Mouse (Mus musculus) lung, postnatal 25 days (tissue): ENCODE data around the gene Slc9a6.

Experiments used
- DNase-seq: peaks from one replicate; pipeline ENCODE4 v3.0.0; 2022; ENCODE audit warnings: low spot score

The Slc9a6 gene

GRCm38 (mm10) chrX:56609623-56610317 lies at the start of gene Slc9a6:
Gene Slc9a6 (plus strand): TSS chrX:56609757.
- peak; percentile 74 for DNase-seq

DNA sequence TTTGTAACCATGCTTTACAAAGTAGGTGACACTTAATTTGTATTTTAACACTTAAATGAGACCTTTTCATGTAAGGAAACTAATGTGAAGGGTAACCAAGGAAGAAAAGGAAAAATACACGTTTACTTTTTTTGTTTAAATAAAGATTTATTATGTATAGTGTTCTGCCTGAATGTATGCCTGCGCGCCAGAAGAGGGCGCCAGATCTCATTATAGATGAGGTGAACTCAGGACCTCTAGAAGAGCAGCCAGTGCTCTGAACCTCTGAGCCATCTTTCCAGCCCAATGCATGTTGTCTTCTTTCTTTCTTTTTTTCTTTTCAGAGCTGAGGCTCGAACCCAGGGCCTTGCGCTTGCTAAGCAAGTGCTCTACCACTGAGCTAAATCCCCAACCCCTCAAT lies 37.1 kb upstream of the Slc9a6 start:
- peak; percentile 14 for DNase-seq

- no peak for DNase-seq
Observed at GRCm38 (mm10) chrX:56578200-56578599, 31.4 kb upstream of the Slc9a6 start.

DNA sequence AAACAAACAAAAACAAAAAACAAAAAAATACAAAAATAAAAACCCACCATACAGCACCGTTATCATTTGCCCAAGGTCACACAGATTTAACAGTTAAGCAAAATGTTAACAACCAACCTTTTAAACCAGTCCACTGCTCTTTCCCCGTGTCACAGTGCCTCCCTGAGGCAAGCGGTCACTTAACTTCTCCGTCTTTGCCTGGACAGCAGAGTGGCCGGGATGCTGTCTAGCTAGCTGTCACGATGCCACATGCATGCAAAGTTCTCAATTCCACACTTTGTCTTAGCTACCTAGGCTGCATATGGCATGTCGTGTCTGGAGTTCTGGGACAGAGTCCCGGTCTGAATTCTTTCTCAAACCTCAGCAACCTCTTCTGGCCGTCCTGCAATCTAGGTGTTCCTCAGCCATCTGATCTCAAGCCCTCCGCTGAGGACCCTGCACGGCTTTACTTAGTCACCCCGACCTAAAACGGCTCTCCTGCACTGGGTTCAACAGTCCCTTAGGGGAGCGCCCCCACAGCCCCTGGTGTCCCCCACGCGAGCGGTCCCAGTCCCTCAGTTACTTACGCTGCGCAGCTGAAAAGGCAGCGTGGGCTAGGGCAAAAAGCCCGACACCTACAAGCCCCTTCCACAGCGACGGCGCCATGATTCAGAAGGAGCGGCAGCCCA lies 12.2 kb upstream of the Slc9a6 start:
- peak; percentile 12 for DNase-seq

- DNase-seq = peak; percentile 95
Observed at GRCm38 (mm10) chrX:56597887-56598640, 11.5 kb upstream of the Slc9a6 start, which contains the start of gene Mmgt1. Gene Mmgt1 (minus strand): TSS chrX:56598069.

DNA sequence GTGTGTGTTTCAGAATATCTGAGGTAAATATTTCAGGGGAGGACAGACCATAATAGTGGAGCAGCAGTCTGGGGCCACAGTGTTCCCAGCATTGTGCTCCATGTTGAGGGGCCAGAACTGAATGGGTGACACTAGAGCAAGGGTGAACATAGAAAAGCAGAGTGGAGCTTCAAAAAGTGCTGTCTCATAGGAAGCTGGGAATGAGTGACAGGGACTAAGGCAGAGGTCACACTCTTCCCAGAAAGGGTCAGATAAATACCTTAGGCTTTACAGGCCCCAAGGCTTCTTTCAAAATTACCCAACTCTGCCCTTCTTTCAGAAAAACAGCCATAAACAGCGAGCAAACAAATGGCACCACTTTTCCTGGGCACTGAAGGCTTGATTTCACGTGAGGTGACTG lies 3.0 kb upstream of the Slc9a6 start:
- DNase-seq = no peak

DNA sequence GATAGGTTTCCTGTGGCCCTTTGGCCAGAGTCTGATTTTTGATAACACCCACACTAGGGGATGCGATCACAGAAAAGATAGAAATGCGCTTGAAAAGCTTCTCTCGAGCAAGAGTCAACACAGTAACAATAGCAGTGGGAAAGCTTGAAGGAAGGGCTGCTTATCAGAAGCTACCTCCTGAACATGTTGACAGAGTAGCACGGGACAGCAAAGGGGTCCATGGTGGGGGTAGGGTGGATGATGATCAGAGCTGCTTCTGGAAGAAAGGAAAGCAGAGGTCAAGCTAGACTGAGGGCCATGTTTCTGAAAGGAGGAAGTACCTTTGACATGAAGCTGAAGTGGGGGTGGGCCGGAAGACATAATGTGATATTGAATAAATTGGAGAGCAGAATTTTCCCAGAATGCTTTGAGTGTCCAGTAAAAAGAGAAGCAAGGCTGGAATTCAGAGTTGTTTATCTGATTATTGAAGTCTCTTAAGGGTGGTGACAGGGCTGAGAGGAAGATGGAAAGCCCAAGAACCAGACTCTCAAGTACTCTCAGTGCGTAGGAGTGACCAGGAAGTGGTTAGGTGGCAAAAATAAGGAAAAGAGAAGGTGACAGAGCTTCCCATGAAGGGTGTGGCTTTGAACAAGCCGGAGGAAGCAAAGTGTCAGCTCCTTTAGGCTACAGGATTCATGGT lies 2.4 kb upstream of the Slc9a6 start:
- peak; percentile 26 for DNase-seq

- no peak for DNase-seq
Observed at GRCm38 (mm10) chrX:56609285-56609622, 303 bp upstream of the Slc9a6 start.

GRCm38 (mm10) chrX:56610318-56610694 lies 749 bp downstream of the Slc9a6 start:
- no peak for DNase-seq

- DNase-seq = no peak
Observed at GRCm38 (mm10) chrX:56615236-56615635, 5.7 kb downstream of the Slc9a6 start.

GRCm38 (mm10) chrX:56636185-56636584 lies 26.6 kb downstream of the Slc9a6 start:
- DNase-seq = no peak

DNA sequence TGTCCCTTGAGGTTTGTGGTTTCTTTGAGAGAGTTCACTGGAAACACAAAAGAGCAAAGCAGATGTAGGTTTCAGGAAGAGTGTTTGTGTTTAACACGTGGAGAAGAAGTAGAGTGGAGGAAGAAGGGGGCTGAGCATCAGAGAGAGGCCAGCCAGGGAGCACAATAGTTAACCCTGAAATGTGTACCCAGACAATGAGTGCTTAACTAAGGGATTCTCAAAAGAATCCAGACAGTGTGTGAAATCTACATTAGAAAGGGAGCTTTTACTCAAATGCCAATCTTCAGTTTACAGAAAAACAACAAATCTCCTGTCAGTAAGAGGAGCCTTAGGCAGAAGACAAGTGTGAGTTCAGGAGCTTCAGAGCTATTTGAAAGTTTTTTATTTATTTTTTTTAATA lies 30.5 kb downstream of the Slc9a6 start:
- no peak for DNase-seq

GRCm38 (mm10) chrX:56649549-56650354 lies 40.2 kb downstream of the Slc9a6 start:
- DNase-seq = peak; percentile 22

- no peak for DNase-seq
Observed at GRCm38 (mm10) chrX:56650355-56650652, 40.7 kb downstream of the Slc9a6 start.

DNA sequence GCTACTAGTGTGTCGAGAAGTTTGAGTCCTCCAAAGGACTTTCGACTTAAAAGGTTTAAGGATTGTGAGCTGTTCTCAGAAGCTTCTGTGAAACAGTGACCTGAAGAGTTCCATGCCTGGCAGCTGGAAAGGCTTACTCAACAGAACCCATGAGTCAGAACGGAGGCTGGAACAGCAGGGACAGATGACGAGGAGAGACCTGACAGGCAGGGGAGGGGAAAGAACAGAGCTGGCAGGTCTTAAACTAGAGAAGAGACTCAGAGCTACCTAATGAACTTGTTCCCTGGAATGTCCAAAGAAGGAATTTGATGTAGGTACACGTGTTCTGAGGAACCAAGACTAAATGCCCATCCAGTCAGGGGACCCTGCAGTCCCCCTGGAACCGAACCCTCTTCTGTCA lies 41.3 kb downstream of the Slc9a6 start:
- peak; percentile 36 for DNase-seq

DNA sequence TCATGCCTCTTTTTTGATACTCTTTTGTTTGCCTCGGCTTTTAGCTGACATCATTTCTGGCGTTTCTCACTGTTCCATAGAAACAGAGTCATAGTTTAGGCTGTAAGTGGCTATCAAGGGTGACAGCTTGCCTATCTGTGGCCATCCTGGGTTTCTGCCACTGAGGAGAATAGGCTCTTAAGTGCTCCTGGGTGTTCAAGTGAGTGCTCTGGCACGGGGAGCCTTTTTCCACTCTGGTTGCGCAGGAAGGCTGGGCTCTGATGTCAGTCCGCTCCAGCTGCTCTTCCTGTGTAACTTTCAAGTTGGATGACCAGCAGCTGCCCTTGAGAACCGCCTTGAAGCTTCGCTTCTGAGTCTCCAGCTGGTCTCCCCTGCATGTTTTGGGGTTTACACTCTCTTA lies 42.2 kb downstream of the Slc9a6 start:
- DNase-seq = peak; percentile 73

- DNase-seq = no peak
Observed at GRCm38 (mm10) chrX:56655686-56656085, 46.1 kb downstream of the Slc9a6 start.

- DNase-seq = no peak
Observed at GRCm38 (mm10) chrX:56659286-56659685, 49.7 kb downstream of the Slc9a6 start.

GRCm38 (mm10) chrX:56661143-56661542 lies 51.6 kb downstream of the Slc9a6 start:
- no peak for DNase-seq

DNA sequence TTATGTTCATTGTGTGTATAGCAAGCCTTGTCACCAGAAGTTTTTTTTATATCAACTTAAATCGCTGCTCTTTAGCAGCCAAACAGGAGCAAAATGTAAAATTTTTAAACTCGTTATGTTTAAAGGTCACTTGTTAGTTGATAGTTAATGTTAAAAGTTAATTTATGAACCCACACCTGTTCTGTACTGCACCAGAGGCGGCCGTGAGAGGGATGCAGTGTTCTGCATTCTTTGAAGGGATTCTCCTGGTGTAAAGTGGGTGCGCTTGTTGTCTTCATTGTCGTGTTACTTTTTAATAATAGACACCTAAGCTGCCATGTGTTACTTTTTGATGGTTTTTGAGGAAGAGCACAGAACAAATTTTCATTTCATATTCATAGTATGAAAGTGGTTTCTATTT lies 52.8 kb downstream of the Slc9a6 start:
- no peak for DNase-seq

- no peak for DNase-seq
Observed at GRCm38 (mm10) chrX:56663377-56663776, 53.8 kb downstream of the Slc9a6 start.
